Mouse (Mus musculus) lung, embryonic 16.5 days (tissue): Measurements from ENCODE around the gene Troap. TPM values are rescaled to one million over a fixed set of nuclear protein-coding genes. Genes with fewer than 3 reads are reported as not detected.

Experiments
- ATAC-seq: fragments of 200-750 bp; cut with Nextera tagmentation; 2 replicates; pipeline ENCODE4 v1.8.0; 2017; ENCODE audit warnings: low read depth, mild to moderate bottlenecking, moderate library complexity
- H3K27ac ChIP-seq: fragments of 300-500 bp; sonication (generic); 2 replicates; pipeline ENCODE4 v1.5.1; 2014; ENCODE audit warnings: mild to moderate bottlenecking, control low read depth, low read length
- H3K27me3 ChIP-seq: fragments of 300-500 bp; sonication (generic); 2 replicates; pipeline ENCODE4 v1.6.1; 2014; ENCODE audit warnings: low read depth, low read length, mixed read lengths; ENCODE audit not compliant: control insufficient read depth, insufficient read depth
- H3K36me3 ChIP-seq: fragments of 300-500 bp; sonication (generic); 2 replicates; pipeline ENCODE4 v1.6.1; 2014; ENCODE audit warnings: low read length; ENCODE audit not compliant: control insufficient read depth, insufficient read depth
- H3K4me1 ChIP-seq: fragments of 300-500 bp; sonication (generic); replicated peaks from 2 replicates; pipeline ENCODE4 v1.6.1; 2014; ENCODE audit warnings: low read length, mixed read lengths; ENCODE audit not compliant: control insufficient read depth, insufficient read depth
- H3K4me2 ChIP-seq: fragments of 300-500 bp; sonication (generic); 2 replicates; pipeline ENCODE4 v1.6.1; 2014; ENCODE audit warnings: low read depth, low read length, control low read depth
- H3K4me3 ChIP-seq: fragments of 300-500 bp; sonication (generic); 2 replicates; pipeline ENCODE4 v1.5.1; 2014; ENCODE audit warnings: mild to moderate bottlenecking, low read length, control low read depth
- H3K9ac ChIP-seq: fragments of 300-500 bp; sonication (generic); 2 replicates; pipeline ENCODE4 v1.6.1; 2014; ENCODE audit warnings: low read length, control low read depth
- H3K9me3 ChIP-seq: fragments of 300-500 bp; sonication (generic); 2 replicates; pipeline ENCODE4 v1.6.1; 2016; ENCODE audit warnings: low read length; ENCODE audit not compliant: control insufficient read depth
- WGBS: fragments of 180-500 bp; shearing (Covaris S2); extraction: QIAGEN DNeasy Blood & Tissue Kit; methylation state at CpG from one replicate; pipeline ENCODE4 v1.1.7; 2014; 5-methylcytosine and 5-hydroxymethylcytosine counted together
- polyA plus RNA-seq: library from polyadenylated mRNA; unstranded; fragments of >200 nt; fragmentation: Nextera tagmentation; extraction: Ambion mirVana; gene quantifications from 2 replicates; pipeline ENCODE4 v1.2.1, GENCODE M21; 2015

Gene Troap
- polyA plus RNA-seq, 1 experiment from 2014 or later = 39.5 TPM

DNA sequence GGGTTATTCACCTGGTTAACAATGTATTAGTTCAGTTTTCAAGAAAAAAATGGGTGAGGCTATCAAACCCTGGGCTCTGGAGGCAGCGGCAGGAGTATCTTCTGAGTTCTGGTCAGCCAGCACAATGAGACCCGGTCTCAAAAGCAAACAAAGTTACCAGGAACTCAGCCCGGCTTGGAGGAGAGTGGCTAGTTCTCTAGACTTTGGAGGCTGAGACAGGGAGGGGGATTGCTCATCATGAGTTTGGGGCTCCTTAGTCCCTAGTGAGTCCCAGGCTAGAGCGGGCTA is 43.0 kb upstream of the Troap start:
- peaks cover 14% of the 10 kb centered on the region for H3K36me3 ChIP-seq
- H3K27me3 ChIP-seq = no peaks in the 10 kb centered on the region
- peak overlapping the region; percentile 73 for H3K4me2 ChIP-seq
- no peaks in the 10 kb centered on the region for H3K9me3 ChIP-seq
- H3K4me1 ChIP-seq = peaks cover 30% of the 10 kb centered on the region
- H3K9ac ChIP-seq = peak overlapping the region; percentile 77
- 49% methylated on average over 4 of the region's 4 CpGs for WGBS
- peak overlapping the region; percentile 70 for H3K4me3 ChIP-seq
- H3K27ac ChIP-seq = no peak overlapping the region
- no peak for ATAC-seq

GRCm38 (mm10) chr15:99032041-99032725 is 42.2 kb upstream of the Troap start:
- peaks cover 30% of the 10 kb centered on the region for H3K4me1 ChIP-seq
- no peaks in the 10 kb centered on the region for H3K27me3 ChIP-seq
- 61% methylated on average over 9 of the region's 9 CpGs for WGBS
- peak overlapping the region; percentile 10; the same call in 1 of the 2 replicates for H3K27ac ChIP-seq
- H3K36me3 ChIP-seq = peaks cover 19% of the 10 kb centered on the region
- H3K4me2 ChIP-seq = peak overlapping the region; percentile 73
- peak overlapping the region; percentile 42 for H3K9ac ChIP-seq
- peak overlapping the region; percentile 70 for H3K4me3 ChIP-seq
- ATAC-seq = no peak
- no peaks in the 10 kb centered on the region for H3K9me3 ChIP-seq

- peak overlapping the region; percentile 73 for H3K4me2 ChIP-seq
- peaks cover 19% of the 10 kb centered on the region for H3K36me3 ChIP-seq
- no peaks in the 10 kb centered on the region for H3K27me3 ChIP-seq
- no peak overlapping the region for H3K27ac ChIP-seq
- peaks cover 30% of the 10 kb centered on the region for H3K4me1 ChIP-seq
- ATAC-seq = no peak
- no peaks in the 10 kb centered on the region for H3K9me3 ChIP-seq
- H3K9ac ChIP-seq = peak overlapping the region; percentile 42
- WGBS = 51% methylated on average over 7 of the region's 7 CpGs
- H3K4me3 ChIP-seq = peak overlapping the region; percentile 70
Measured at GRCm38 (mm10) chr15:99032726-99033250, 41.6 kb upstream of the Troap start.

GRCm38 (mm10) chr15:99033498-99034270 is 40.7 kb upstream of the Troap start:
- no peak for ATAC-seq
- no peak overlapping the region for H3K27ac ChIP-seq
- 74% methylated on average over 7 of the region's 7 CpGs for WGBS

GRCm38 (mm10) chr15:99035431-99035830 is 38.9 kb upstream of the Troap start:
- Histone ChIP-seq H3K9ac (no peak overlapping the region), H3K27ac (no peak overlapping the region), H3K4me1 (peaks cover 26% of the 10 kb centered on the region), H3K9me3 (no peaks in the 10 kb centered on the region), H3K4me2 (no peak overlapping the region), H3K27me3 (no peaks in the 10 kb centered on the region), H3K36me3 (peaks cover 22% of the 10 kb centered on the region), H3K4me3 (no peak overlapping the region)
- 86% methylated on average over 4 of the region's 4 CpGs for WGBS
- no peak for ATAC-seq

More at GRCm38 (mm10) chr15:99033498-99034270, 40.7 kb upstream of the Troap start:
- H3K4me2 ChIP-seq = 0 out of 2 replicates have a peak overlapping the region, but pooled peaks have one; percentile 73
- no peaks in the 10 kb centered on the region for H3K9me3 ChIP-seq
- H3K27me3 ChIP-seq = no peaks in the 10 kb centered on the region
- no peak overlapping the region for H3K9ac ChIP-seq
- no peak overlapping the region for H3K4me3 ChIP-seq
- H3K36me3 ChIP-seq = peaks cover 22% of the 10 kb centered on the region
- peaks cover 30% of the 10 kb centered on the region for H3K4me1 ChIP-seq

DNA sequence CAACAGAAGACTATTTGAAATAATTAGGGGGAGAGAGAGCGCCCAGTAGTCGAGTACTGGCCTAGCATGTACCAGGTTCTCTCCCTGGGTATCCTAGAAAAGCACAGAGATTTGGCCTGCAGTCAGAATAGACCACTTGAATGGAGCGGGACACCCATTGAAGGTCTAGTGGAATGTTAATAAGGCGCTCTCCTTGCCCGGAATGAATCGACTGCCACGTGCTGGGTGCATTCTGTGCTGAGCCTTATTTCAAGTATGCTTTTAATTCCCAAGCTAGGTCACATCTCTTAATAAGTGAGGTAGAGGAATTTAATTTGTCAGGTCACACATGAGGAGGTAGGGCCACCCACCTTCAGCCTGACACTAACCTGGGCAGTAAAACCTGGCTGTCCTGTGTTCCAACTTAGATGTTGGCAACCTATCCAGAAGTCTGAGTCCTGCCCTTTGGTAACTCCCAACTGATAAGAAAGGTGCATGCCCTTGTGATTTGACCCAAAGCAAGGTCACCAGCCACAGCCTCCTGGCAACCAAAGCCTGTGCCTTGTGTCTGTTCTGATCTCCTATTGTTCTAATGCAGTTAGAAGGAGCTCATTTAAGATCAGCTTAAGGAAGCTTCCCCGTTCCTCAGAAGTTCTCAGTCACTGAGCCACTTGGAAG is 38.0 kb upstream of the Troap start:
- Histone ChIP-seq H3K27ac (no peak overlapping the region), H3K4me3 (no peak overlapping the region), H3K27me3 (no peaks in the 10 kb centered on the region), H3K4me2 (no peak overlapping the region), H3K9ac (no peak overlapping the region), H3K9me3 (no peaks in the 10 kb centered on the region), H3K4me1 (peaks cover 23% of the 10 kb centered on the region), H3K36me3 (peaks cover 22% of the 10 kb centered on the region)
- 72% methylated on average over 8 of the region's 8 CpGs for WGBS
- ATAC-seq = peak; percentile 48

DNA sequence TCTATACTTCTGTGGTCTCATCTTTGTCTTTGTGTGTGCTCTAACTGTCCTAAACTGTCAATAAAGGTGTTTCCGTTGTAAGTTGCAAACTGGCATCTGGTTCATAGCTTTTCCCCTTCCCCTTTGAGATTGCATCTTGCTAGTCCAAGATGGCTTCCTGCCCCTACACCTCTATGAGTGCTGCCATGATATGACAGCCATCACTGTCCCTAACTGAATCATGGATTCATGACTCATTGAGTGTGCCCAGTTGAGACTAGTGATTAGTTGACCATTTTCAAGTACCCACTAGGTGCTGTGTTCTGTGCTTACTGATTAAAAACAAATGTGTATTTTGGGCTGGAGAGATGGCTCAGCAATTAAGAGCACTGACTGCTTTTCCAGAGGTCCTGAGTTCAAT is 36.4 kb upstream of the Troap start:
- no peaks in the 10 kb centered on the region for H3K27me3 ChIP-seq
- no peak for ATAC-seq
- no peak overlapping the region for H3K27ac ChIP-seq
- H3K4me2 ChIP-seq = no peak overlapping the region
- no peaks in the 10 kb centered on the region for H3K9me3 ChIP-seq
- no peak overlapping the region for H3K9ac ChIP-seq
- H3K36me3 ChIP-seq = peaks cover 22% of the 10 kb centered on the region
- H3K4me3 ChIP-seq = no peak overlapping the region
- WGBS = 96% methylated on average over 1 of the region's 1 CpGs
- peaks cover 8% of the 10 kb centered on the region for H3K4me1 ChIP-seq

- no peak overlapping the region for H3K27ac ChIP-seq
- no peak for ATAC-seq
- whole genome bisulfite sequencing = 85% methylated on average over 5 of the region's 5 CpGs
Measured at GRCm38 (mm10) chr15:99038797-99039196, 35.6 kb upstream of the Troap start.

DNA sequence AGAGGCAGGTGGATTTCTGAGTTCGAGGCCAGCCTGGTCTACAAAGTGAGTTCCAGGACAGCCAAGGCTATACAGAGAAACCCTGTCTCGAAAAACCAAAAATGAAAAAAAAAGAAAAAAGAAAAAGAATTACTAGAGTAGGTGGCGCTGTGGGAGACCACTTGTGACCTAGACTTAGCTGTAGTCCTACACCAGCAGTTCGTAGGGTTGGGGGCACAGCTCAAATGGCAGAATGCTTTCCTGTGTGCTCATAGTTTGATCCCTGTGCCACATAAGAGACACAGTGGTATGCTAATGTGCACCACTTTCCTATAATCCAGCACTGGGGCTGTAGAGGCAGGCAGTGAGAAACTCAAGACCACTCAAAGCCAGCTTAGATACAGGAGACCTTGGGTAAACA is 35.1 kb upstream of the Troap start:
- no peak for ATAC-seq
- Histone ChIP-seq H3K27ac (no peak overlapping the region), H3K36me3 (peaks cover 22% of the 10 kb centered on the region), H3K9ac (no peak overlapping the region), H3K27me3 (no peaks in the 10 kb centered on the region), H3K9me3 (no peaks in the 10 kb centered on the region), H3K4me2 (no peak overlapping the region), H3K4me1 (no peaks in the 10 kb centered on the region), H3K4me3 (no peak overlapping the region)
- WGBS = 67% methylated on average over 4 of the region's 4 CpGs

More at GRCm38 (mm10) chr15:99038797-99039196, 35.6 kb upstream of the Troap start:
- Histone ChIP-seq H3K4me3 (no peak overlapping the region), H3K27me3 (no peaks in the 10 kb centered on the region), H3K9ac (no peak overlapping the region), H3K9me3 (no peaks in the 10 kb centered on the region), H3K4me2 (no peak overlapping the region), H3K4me1 (peaks cover under 1% of the 10 kb centered on the region; the same call in 1 of the 2 replicates), H3K36me3 (peaks cover 22% of the 10 kb centered on the region)
